Mouse (Mus musculus) adrenal gland, postnatal 10 days (tissue): Measurements from ENCODE around the gene Abcg2. TPM values are rescaled to one million over a fixed set of nuclear protein-coding genes. Genes with fewer than 3 reads are reported as not detected.
A peak's percentile ranks its signal among the peaks of the same experiment; 100 is the strongest.
"Not testable (repeated sequence)": the region's sequence is repeated elsewhere in the genome, so short reads cannot be mapped to it uniquely, and the experiment has no call there.

Experiments
- DNase-seq: peaks from one replicate; pipeline ENCODE4 v3.0.0; 2021; ENCODE audit warnings: mixed read lengths
- long read RNA-seq, 2 experiments: library from polyadenylated mRNA; stranded (forward); transcript quantifications; one replicate each; pipeline ENCODE4 v2.0.0; 2021
- total RNA-seq, 2 experiments: library from RNA; stranded (reverse); gene quantifications; 2 replicates each; pipeline ENCODE4 v1.2.3; 2021

Gene Abcg2
- 10 to 100 TPM; 51.1 to 58.6 TPM for total RNA-seq
- long read RNA-seq, experiment 1, full-length matches to known transcripts: 34 of 43 reads
- long read RNA-seq, experiment 1, partial matches to known transcripts: 5 of 43 reads
- long read RNA-seq, experiment 1, other reads (novel, unspliced or antisense): 4 of 43 reads
- long read RNA-seq, experiment 2, full-length matches to known transcripts: 18 of 23 reads
- long read RNA-seq, experiment 2, partial matches to known transcripts: 2 of 23 reads
- long read RNA-seq, experiment 2, other reads (novel, unspliced or antisense): 3 of 23 reads

GRCm38 (mm10) chr6:58584223-58584622 lies at the start of gene Abcg2:
TSS of gene Abcg2 (plus strand) at chr6:58584523.
- DNase-seq: not testable (repeated sequence)

GRCm38 (mm10) chr6:58540263-58540662 lies 44.1 kb upstream of the Abcg2 start:
- not testable (repeated sequence) for DNase-seq

GRCm38 (mm10) chr6:58542852-58543251 lies 41.5 kb upstream of the Abcg2 start:
- DNase-seq: peak; percentile 70

GRCm38 (mm10) chr6:58544971-58545370 lies 39.4 kb upstream of the Abcg2 start:
- not testable (repeated sequence) for DNase-seq

- not testable (repeated sequence) for DNase-seq
These were observed 38.3 kb upstream of the Abcg2 start for GRCm38 (mm10) chr6:58546050-58546449.

- DNase-seq: peak; percentile 70
These were observed 37.5 kb upstream of the Abcg2 start for GRCm38 (mm10) chr6:58546816-58547215.

GRCm38 (mm10) chr6:58553812-58554211 lies 30.5 kb upstream of the Abcg2 start:
- DNase-seq: not testable (repeated sequence)

- DNase-seq: not testable (repeated sequence)
These were observed 9.9 kb downstream of the Abcg2 start for GRCm38 (mm10) chr6:58593987-58594844.

GRCm38 (mm10) chr6:58595639-58596293 lies 11.4 kb downstream of the Abcg2 start:
- DNase-seq: not testable (repeated sequence)

- peak; percentile 39 for DNase-seq
These were observed 12.0 kb downstream of the Abcg2 start for GRCm38 (mm10) chr6:58596294-58596653.

- peak; percentile 62 for DNase-seq
These were observed 17.8 kb downstream of the Abcg2 start for GRCm38 (mm10) chr6:58602119-58602518.

- DNase-seq: not testable (repeated sequence)
These were observed 18.7 kb downstream of the Abcg2 start for GRCm38 (mm10) chr6:58602991-58603390.

- peak; percentile 26 for DNase-seq
These were observed 19.3 kb downstream of the Abcg2 start for GRCm38 (mm10) chr6:58603485-58604090.

GRCm38 (mm10) chr6:58606642-58607041 lies 22.3 kb downstream of the Abcg2 start:
- DNase-seq: no peak

GRCm38 (mm10) chr6:58608422-58608821 lies 24.1 kb downstream of the Abcg2 start:
- DNase-seq: no peak

GRCm38 (mm10) chr6:58609919-58610759 lies 25.8 kb downstream of the Abcg2 start:
- no peak for DNase-seq

- no peak for DNase-seq
These were observed 26.7 kb downstream of the Abcg2 start for GRCm38 (mm10) chr6:58610760-58611654.

- no peak for DNase-seq
These were observed 39.8 kb downstream of the Abcg2 start for GRCm38 (mm10) chr6:58624126-58624525.

GRCm38 (mm10) chr6:58629238-58629637 lies 44.9 kb downstream of the Abcg2 start:
- DNase-seq: no peak

GRCm38 (mm10) chr6:58632419-58632818 lies 48.1 kb downstream of the Abcg2 start:
- no peak for DNase-seq
